Mouse (Mus musculus): ENCODE measurements around the gene Cnnm4. TPM values are rescaled to one million over a fixed set of nuclear protein-coding genes. Genes with fewer than 3 reads are reported as not detected.

The Cnnm4 gene
- 6.1 and 6.6 TPM in 2 replicates for polyA plus RNA-seq (2012; rRNA removed; ENCODE audit: low replicate concordance)

DNA sequence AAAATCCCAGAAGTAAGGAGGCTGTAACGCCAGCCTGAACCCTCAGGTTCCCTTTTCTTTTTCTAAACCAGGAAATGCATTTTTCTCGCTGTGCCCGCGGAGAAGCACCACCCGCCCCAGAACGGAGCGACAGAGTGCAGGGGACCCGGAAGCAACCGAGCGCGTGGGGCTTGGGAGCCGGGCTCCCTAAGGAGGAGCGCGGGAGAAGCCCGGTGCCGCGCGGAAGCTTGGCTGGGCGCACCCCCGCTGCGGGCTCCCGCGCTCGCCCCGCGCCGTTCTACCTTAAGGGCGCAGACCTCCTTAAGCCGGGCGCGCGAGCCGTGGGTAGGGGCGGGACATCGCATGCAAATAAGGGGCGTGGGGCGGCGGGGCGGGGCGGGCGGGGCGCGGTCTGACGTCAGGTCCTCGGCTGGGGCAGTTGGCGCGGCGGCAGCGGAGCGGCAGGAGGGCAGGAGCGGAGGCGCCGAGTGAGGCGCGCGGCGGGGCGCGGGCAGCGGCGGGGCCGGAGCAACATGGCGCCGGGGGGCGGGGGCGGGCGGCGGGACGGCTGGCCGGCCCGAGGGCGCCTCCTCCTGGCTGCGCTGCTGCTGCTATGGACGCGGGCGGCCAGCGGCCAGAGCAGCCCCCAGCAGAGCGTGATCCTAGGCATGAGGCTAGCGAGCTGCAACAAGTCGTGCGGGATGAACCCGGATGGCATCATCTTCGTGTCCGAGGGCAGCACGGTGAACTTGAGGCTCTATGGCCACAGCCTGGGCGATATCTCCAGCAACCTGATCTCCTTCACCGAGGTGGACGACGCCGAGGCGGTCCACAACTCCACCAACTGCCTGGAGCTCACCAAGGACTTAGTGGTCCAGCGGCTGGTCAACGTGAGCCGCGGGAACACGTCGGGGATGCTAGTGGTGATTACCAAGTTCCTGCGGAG, at the start of gene Cnnm4:
TSS of gene Cnnm4 (plus strand) at position 440 of the 925 bp plus-strand sequence.

DNA sequence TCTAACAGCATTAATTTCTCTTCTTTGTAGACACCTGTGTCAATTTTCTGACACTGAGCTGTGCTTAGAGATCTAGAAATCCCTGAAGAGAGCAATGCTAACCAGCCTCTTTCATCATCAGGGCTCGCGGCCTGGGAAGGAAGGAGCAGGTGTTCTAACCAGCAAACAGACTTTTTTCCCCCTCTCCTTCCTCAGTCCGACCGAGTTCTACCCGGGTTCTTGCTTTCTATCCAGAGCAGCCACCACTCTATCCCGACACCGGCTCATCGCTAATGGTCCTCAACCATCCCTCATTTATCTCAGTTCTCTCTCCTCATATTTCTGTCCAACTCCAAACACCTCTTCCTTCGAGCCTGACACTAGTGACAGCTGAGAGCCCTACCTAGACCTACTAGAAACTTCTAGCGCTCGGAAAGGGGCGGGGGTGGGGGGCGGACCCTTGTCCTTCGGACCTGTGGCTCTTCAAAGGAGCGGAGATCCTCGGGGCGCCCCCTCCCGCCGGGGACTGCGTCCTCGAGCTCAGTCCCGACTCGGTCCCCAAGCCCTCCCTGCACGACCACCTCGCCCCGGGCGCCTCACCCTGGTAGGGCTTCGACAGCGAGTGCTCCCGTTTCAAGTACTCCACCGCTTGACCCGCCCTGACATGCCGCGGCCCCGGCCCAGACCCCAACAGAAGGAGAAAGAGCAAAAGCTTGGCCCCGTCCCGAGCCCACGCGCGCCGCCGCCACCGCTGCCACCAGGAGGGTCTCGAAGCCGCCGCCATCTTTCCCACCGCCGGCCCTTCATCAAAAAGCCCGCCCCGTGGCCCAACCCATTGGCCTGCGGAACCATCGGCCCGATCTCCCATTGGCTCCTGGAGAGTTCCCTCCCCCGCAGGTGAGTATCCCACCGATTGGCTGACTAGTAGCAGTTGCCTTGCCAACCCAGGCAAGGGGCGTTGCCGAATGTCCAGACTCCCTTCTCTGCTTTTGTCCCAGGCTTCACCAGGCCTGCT, 26.7 kb upstream of the Cnnm4 start, which contains the start of gene Lman2l:
TSS of gene Lman2l (minus strand) at position 801 of the 994 bp plus-strand sequence.

DNA sequence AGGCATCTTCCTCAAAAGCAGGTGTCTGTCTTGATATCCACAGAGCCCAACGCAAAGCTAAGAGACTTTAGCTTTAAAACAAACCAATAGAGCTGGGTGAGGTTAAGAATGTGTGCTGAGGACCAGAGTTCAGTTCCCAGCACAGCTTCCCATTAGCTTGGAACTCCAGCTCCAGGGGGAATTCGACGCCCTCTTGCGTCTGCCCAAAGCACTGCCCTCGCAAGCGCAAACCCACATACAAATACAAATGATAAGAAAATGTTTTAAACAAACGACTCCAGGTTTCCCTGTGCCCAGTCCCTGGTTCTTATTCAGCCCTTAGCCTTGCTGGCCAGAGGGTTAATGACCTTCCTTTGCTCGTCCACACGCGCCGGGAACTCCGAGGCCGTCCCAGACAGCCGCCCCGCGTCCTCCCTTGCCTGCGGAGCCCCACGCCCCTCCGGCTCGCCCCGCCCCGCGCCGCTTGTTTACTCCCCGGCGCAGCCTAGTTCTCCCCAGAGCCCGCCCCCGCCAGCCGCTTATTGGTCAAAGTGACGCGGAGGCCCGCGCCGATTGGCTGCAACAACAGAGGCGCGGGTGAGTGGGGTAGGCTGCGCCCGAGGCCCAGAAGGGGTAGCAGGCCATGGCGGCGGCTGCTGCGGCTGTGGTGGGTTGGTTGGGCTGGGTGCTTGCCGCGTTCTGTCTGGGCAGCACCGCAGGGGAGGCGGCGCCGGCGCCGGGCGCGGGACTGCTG, 40.0 kb downstream of the Cnnm4 start, which contains the start of gene Cnnm3:
TSS of gene Cnnm3 (plus strand) at position 579 of the 733 bp plus-strand sequence.

DNA sequence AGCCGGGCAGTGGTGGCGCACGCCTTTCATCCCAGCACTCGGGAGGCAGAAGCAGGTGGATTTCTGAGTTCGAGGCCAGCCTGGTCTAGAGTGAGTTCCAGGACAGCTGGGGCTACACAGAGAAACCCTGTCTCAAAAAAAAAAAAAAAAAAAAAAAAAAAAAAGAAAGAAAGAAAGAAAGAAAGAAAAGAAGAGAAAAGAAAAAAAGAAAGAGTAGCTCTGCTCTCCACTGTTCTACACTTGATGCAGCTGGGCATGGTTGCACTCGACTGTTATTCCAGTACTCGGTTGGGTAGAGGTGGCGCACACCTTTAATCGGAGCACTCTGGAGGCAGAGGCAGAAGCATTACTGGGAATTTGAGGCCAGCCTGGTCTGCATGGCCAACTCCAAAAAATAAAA, 65.4 kb downstream of the Cnnm4 start, which contains the start of gene Ankrd23:
TSS of gene Ankrd23 (minus strand) at position 101 of the 400 bp plus-strand sequence.

GRCm38 (mm10) chr1:36539186-36539585, 67.8 kb downstream of the Cnnm4 start, which contains the start of gene Gm42417:
Gene Gm42417 (minus strand): TSS chr1:36539429.

GRCm38 (mm10) chr1:36546888-36547471, 75.6 kb downstream of the Cnnm4 start, which contains the start of gene Ankrd39:
Gene Ankrd39 (minus strand): TSS chr1:36547445.

Other genes starting within 250 kb of the Cnnm4 start
- 12.7 and 25.9 TPM in 2 replicates for gene Uggt1, start 226.9 kb upstream of the Cnnm4 start, polyA plus RNA-seq (2012; rRNA removed; ENCODE audit: low replicate concordance)
- gene Neurl3, start 196.9 kb upstream of the Cnnm4 start, polyA plus RNA-seq (2012; rRNA removed; ENCODE audit: low replicate concordance), result 26.0 and 42.3 TPM in 2 replicates
- 28.8 and 48.6 TPM in 2 replicates for gene Arid5a, start 163.9 kb upstream of the Cnnm4 start, polyA plus RNA-seq (2012; rRNA removed; ENCODE audit: low replicate concordance)
- 51.6 and 53.0 TPM in 2 replicates for gene Kansl3, start 102.4 kb upstream of the Cnnm4 start, polyA plus RNA-seq (2012; rRNA removed; ENCODE audit: low replicate concordance)
- not detected in 2 replicates for gene Fer1l5, start 99.3 kb upstream of the Cnnm4 start, polyA plus RNA-seq (2012; rRNA removed; ENCODE audit: low replicate concordance)
- 17.5 and 32.1 TPM in 2 replicates for gene Lman2l, start 26.3 kb upstream of the Cnnm4 start, polyA plus RNA-seq (2012; rRNA removed; ENCODE audit: low replicate concordance)
- gene Cnnm3, start 40.2 kb downstream of the Cnnm4 start, polyA plus RNA-seq (2012; rRNA removed; ENCODE audit: low replicate concordance), result 24.1 and 35.1 TPM in 2 replicates
- gene Ankrd23, start 65.3 kb downstream of the Cnnm4 start, polyA plus RNA-seq (2012; rRNA removed; ENCODE audit: low replicate concordance), result 17.8 and 417 TPM in 2 replicates
- gene Gm42417, start 67.8 kb downstream of the Cnnm4 start, polyA plus RNA-seq (2012; rRNA removed; ENCODE audit: low replicate concordance), result not detected in 2 replicates
- gene Ankrd39, start 75.8 kb downstream of the Cnnm4 start, polyA plus RNA-seq (2012; rRNA removed; ENCODE audit: low replicate concordance), result 20.2 and 34.2 TPM in 2 replicates
- gene Sema4c, start 86.7 kb downstream of the Cnnm4 start, polyA plus RNA-seq (2012; rRNA removed; ENCODE audit: low replicate concordance), result 23.4 and 25.9 TPM in 2 replicates
- 6.9 and 11.8 TPM in 2 replicates for gene Fam178b, start 211.6 kb downstream of the Cnnm4 start, polyA plus RNA-seq (2012; rRNA removed; ENCODE audit: low replicate concordance)
- gene Cox5b, start 219.8 kb downstream of the Cnnm4 start, polyA plus RNA-seq (2012; rRNA removed; ENCODE audit: low replicate concordance), result 516 and 630 TPM in 2 replicates
- gene 4933424G06Rik, start 238.5 kb downstream of the Cnnm4 start, polyA plus RNA-seq (2012; rRNA removed; ENCODE audit: low replicate concordance), result not detected in 2 replicates
- 110 and 120 TPM in 2 replicates for gene Actr1b, start 242.8 kb downstream of the Cnnm4 start, polyA plus RNA-seq (2012; rRNA removed; ENCODE audit: low replicate concordance)

Measured in mammary gland, adult 2 months (tissue).